Mouse (Mus musculus): ENCODE measurements around the gene Padi4. TPM values are rescaled to one million over a fixed set of nuclear protein-coding genes. Genes with fewer than 3 reads are reported as not detected.

Padi4 gene
- total RNA-seq, 2 experiments from 2014 or later = 8.0 to 15.1 TPM

- no peak for ATAC-seq (replicated peaks; ENCODE audit: low FRiP score, poor library complexity, severe bottlenecking)
Measured at GRCm38 (mm10) chr4:140789983-140790382, 15.9 kb upstream of the Padi4 start.

GRCm38 (mm10) chr4:140788983-140789382, 14.9 kb upstream of the Padi4 start:
- ATAC-seq (replicated peaks; ENCODE audit: low FRiP score, poor library complexity, severe bottlenecking) = no peak; the same call in 1 of the 2 replicates

GRCm38 (mm10) chr4:140788264-140788663, 14.2 kb upstream of the Padi4 start:
- ATAC-seq (replicated peaks; ENCODE audit: low FRiP score, poor library complexity, severe bottlenecking) = no peak

- no peak for ATAC-seq (replicated peaks; ENCODE audit: low FRiP score, poor library complexity, severe bottlenecking)
Measured at GRCm38 (mm10) chr4:140787414-140787813, 13.4 kb upstream of the Padi4 start.

GRCm38 (mm10) chr4:140785217-140785616, 11.2 kb upstream of the Padi4 start:
- no peak for ATAC-seq (replicated peaks; ENCODE audit: low FRiP score, poor library complexity, severe bottlenecking)

- ATAC-seq (replicated peaks; ENCODE audit: low FRiP score, poor library complexity, severe bottlenecking) = no peak
Measured at GRCm38 (mm10) chr4:140784292-140784945, 10.4 kb upstream of the Padi4 start.

- no peak for ATAC-seq (replicated peaks; ENCODE audit: low FRiP score, poor library complexity, severe bottlenecking)
Measured at GRCm38 (mm10) chr4:140782821-140783220, 8.8 kb upstream of the Padi4 start.

- ATAC-seq (replicated peaks; ENCODE audit: low FRiP score, poor library complexity, severe bottlenecking) = no peak
Measured at GRCm38 (mm10) chr4:140780507-140780906, 6.5 kb upstream of the Padi4 start.

- ATAC-seq (replicated peaks; ENCODE audit: low FRiP score, poor library complexity, severe bottlenecking) = no peak
Measured at GRCm38 (mm10) chr4:140779803-140780397, 5.9 kb upstream of the Padi4 start.

- ATAC-seq (replicated peaks; ENCODE audit: low FRiP score, poor library complexity, severe bottlenecking) = no peak
Measured at GRCm38 (mm10) chr4:140776623-140777022, 2.6 kb upstream of the Padi4 start.

- ATAC-seq (replicated peaks; ENCODE audit: low FRiP score, poor library complexity, severe bottlenecking) = no peak
Measured at GRCm38 (mm10) chr4:140775876-140776275, 1.8 kb upstream of the Padi4 start.

GRCm38 (mm10) chr4:140774893-140775292, 857 bp upstream of the Padi4 start:
- no peak for ATAC-seq (replicated peaks; ENCODE audit: low FRiP score, poor library complexity, severe bottlenecking)

- ATAC-seq (replicated peaks; ENCODE audit: low FRiP score, poor library complexity, severe bottlenecking) = no peak
Measured at GRCm38 (mm10) chr4:140771091-140771490, 2.9 kb downstream of the Padi4 start.

GRCm38 (mm10) chr4:140770433-140770832, 3.6 kb downstream of the Padi4 start:
- ATAC-seq (replicated peaks; ENCODE audit: low FRiP score, poor library complexity, severe bottlenecking) = no peak

- ATAC-seq (replicated peaks; ENCODE audit: low FRiP score, poor library complexity, severe bottlenecking) = no peak; the same call in 1 of the 2 replicates
Measured at GRCm38 (mm10) chr4:140768973-140769372, 5.1 kb downstream of the Padi4 start.

- ATAC-seq (replicated peaks; ENCODE audit: low FRiP score, poor library complexity, severe bottlenecking) = no peak
Measured at GRCm38 (mm10) chr4:140765936-140766335, 8.1 kb downstream of the Padi4 start.

GRCm38 (mm10) chr4:140763158-140763557, 10.9 kb downstream of the Padi4 start:
- ATAC-seq (replicated peaks; ENCODE audit: low FRiP score, poor library complexity, severe bottlenecking) = no peak

GRCm38 (mm10) chr4:140761601-140762000, 12.4 kb downstream of the Padi4 start:
- no peak for ATAC-seq (replicated peaks; ENCODE audit: low FRiP score, poor library complexity, severe bottlenecking)

GRCm38 (mm10) chr4:140755811-140756210, 18.2 kb downstream of the Padi4 start:
- ATAC-seq (replicated peaks; ENCODE audit: low FRiP score, poor library complexity, severe bottlenecking) = no peak

GRCm38 (mm10) chr4:140753366-140753765, 20.7 kb downstream of the Padi4 start:
- no peak for ATAC-seq (replicated peaks; ENCODE audit: low FRiP score, poor library complexity, severe bottlenecking)

GRCm38 (mm10) chr4:140750328-140750727, 23.7 kb downstream of the Padi4 start:
- no peak for ATAC-seq (replicated peaks; ENCODE audit: low FRiP score, poor library complexity, severe bottlenecking)

- no peak for ATAC-seq (replicated peaks; ENCODE audit: low FRiP score, poor library complexity, severe bottlenecking)
Measured at GRCm38 (mm10) chr4:140747978-140748377, 26.1 kb downstream of the Padi4 start.

All from erythroid progenitor cell, adult 5-6 weeks (primary cell).